ENCODE assay signal across 21 mouse cellular contexts in the genomic region with DNA sequence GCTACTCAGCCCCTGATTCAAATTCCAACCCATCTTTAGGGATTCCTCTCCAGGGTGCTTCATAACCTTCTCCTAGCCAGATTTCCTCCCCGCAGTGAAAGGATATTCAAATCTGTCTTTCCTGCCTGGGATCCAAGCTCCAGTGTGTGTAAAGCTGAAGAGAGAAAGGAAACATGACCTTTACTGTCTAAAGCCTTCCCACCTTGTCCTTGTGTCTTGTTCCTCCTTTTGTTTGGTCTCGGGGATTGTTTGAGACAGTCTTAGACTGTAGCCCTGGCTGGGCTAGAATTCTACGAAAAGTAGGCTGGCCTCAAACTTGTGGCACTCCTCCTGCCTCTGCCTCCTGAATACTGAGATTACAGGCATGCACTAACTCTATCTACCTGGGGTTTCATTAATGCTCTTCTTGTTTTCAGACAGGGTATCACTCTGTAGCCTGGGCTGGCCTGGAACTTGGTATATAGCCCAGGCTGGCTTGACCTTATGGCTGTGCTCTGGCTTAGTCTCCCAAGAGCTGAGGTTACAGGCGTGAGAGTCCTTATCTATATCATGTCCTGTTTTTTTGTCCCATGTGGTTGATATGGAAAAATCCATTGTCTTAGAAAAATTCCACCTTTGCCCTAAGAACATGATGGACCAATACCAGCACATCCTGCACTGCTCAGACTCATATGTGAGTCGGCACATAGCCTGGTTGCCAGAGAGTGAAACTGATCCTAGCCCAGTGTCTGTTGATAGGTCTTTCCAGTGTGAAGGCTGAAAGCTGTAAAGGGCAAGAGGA. TPM values are rescaled to one million over a fixed set of nuclear protein-coding genes. Genes with fewer than 3 reads are reported as not detected.
DNase-seq lines count a peak whose midpoint lies in the region; ATAC-seq lines count a peak whose summit lies in the region.
"Had no signal": no experiment of that assay in that cellular context is flagged by ENCODE, and none has a peak within 500 bp of the region (broad histone marks: within the 10 kb centered on the region; RNA-seq: fewer than 3 reads in every experiment).

No protein-coding gene starts in this region.

- peak; percentile 39; the same call in 1 of the 2 replicates for ATAC-seq in liver, embryonic 16.5 days (ENCODE audit: low read depth)
- ATAC-seq in heart, embryonic 13.5 days (ENCODE audit: extremely low read depth, insufficient number of reproducible peaks, low FRiP score, low TSS enrichment): no peak
- ATAC-seq in cerebellum, adult (ENCODE audit: insufficient number of reproducible peaks, low FRiP score, low TSS enrichment): no peak
- ATAC-seq: forebrain, postnatal 0 days; Patski had no signal

- no peaks in the 10 kb centered on the region for H3K9me3 ChIP-seq in liver, embryonic 16.5 days (replicated peaks; ENCODE audit: control insufficient read depth, low read length)
- H3K9me3 ChIP-seq in heart, embryonic 13.5 days: no peaks in the 10 kb centered on the region
- H3K9me3 ChIP-seq: embryonic facial prominence, embryonic 15.5 days; liver, embryonic 13.5 days; midbrain, embryonic 12.5 days; neural tube, embryonic 13.5 days had no signal

- no peak overlapping the region for H3K4me2 ChIP-seq in liver, embryonic 16.5 days (ENCODE audit: low read depth, low read length)
- no peak overlapping the region for H3K4me2 ChIP-seq in heart, embryonic 13.5 days
- H3K4me2 ChIP-seq: embryonic facial prominence, embryonic 15.5 days; hindbrain, embryonic 14.5 days; liver, embryonic 13.5 days; midbrain, embryonic 12.5 days; neural tube, embryonic 13.5 days had no signal

- 0 out of 2 replicates have a peak overlapping the region, but pooled peaks have one; percentile 29 for H3K27ac ChIP-seq in liver, embryonic 16.5 days (ENCODE audit: low read length)
- 0 out of 2 replicates have a peak overlapping the region, but pooled peaks have one; percentile 36 for H3K27ac ChIP-seq in heart, embryonic 13.5 days (replicated peaks)
- H3K27ac ChIP-seq: embryonic facial prominence, embryonic 15.5 days; hindbrain, embryonic 14.5 days; liver, embryonic 13.5 days; midbrain, embryonic 12.5 days; neural tube, embryonic 13.5 days had no signal

- H3K4me3 ChIP-seq in liver, embryonic 16.5 days (ENCODE audit: low read depth, low read length): no peak overlapping the region
- no peak overlapping the region for H3K4me3 ChIP-seq in heart, embryonic 13.5 days
- H3K4me3 ChIP-seq: embryonic facial prominence, embryonic 15.5 days; liver, embryonic 13.5 days; midbrain, embryonic 12.5 days; neural tube, embryonic 13.5 days had no signal

- H3K4me1 ChIP-seq in liver, embryonic 16.5 days (ENCODE audit: control insufficient read depth, low read depth, low read length): no peaks in the 10 kb centered on the region
- peaks cover 9% of the 10 kb centered on the region; the same call in 1 of the 2 replicates for H3K4me1 ChIP-seq in heart, embryonic 13.5 days
- H3K4me1 ChIP-seq: embryonic facial prominence, embryonic 15.5 days; liver, embryonic 13.5 days; midbrain, embryonic 12.5 days; neural tube, embryonic 13.5 days had no signal

- peak; percentile 94 for DNase-seq in heart, adult 11 months
- DNase-seq in heart, postnatal 25 days (ENCODE audit: low spot score): no peak
- DNase-seq in liver: no peak
- no peak for DNase-seq in urinary bladder, postnatal 36 days (ENCODE audit: low spot score in 2 of 2)
- DNase-seq: adrenal gland, postnatal 14 days; cerebellum, adult 11-12 months; cerebellum, postnatal 36 days; forebrain, postnatal 0 days; kidney, adult 8-10 months; kidney, postnatal 25 days; liver, embryonic 13.5 days; right cerebral cortex, adult 18-20 months; thymus, postnatal 14 days had no signal

- 51% methylated on average over 5 of the region's 5 CpGs for WGBS in liver, embryonic 16.5 days (ENCODE audit: insufficient replicate concordance)
- 66% methylated on average over 5 of the region's 5 CpGs for WGBS in heart, embryonic 13.5 days

- no peaks in the 10 kb centered on the region for H3K27me3 ChIP-seq in liver, embryonic 16.5 days (ENCODE audit: control insufficient read depth, insufficient read depth, low read depth, low read length)
- H3K27me3 ChIP-seq in heart, embryonic 13.5 days (replicated peaks): no peaks in the 10 kb centered on the region
- H3K27me3 ChIP-seq: embryonic facial prominence, embryonic 15.5 days; liver, embryonic 13.5 days; neural tube, embryonic 13.5 days; Patski had no signal

- no peaks in the 10 kb centered on the region for H3K36me3 ChIP-seq in liver, embryonic 16.5 days (ENCODE audit: control insufficient read depth, insufficient read depth)
- H3K36me3 ChIP-seq in heart, embryonic 13.5 days: peaks cover 77% of the 10 kb centered on the region
- H3K36me3 ChIP-seq: liver, embryonic 13.5 days; midbrain, embryonic 12.5 days; neural tube, embryonic 13.5 days had no signal

- intact Hi-C loops in heart, postnatal 25 days (cut with DNase I): no loop called here

- no peak overlapping the region for H3K9ac ChIP-seq in liver, embryonic 16.5 days (ENCODE audit: low read depth, low read length)
- H3K9ac ChIP-seq in heart, embryonic 13.5 days: no peak overlapping the region
- H3K9ac ChIP-seq: embryonic facial prominence, embryonic 15.5 days; forebrain, postnatal 0 days; hindbrain, embryonic 14.5 days; liver, embryonic 13.5 days; midbrain, embryonic 12.5 days; neural tube, embryonic 13.5 days had no signal

RNA-seq across cellular contexts. Expression of a gene that starts 22.9 kb away (rescaled TPM):
- 10 to 100 TPM; 84.4 to 96.1 TPM for total RNA-seq in heart, postnatal 25 days (2021)
- 2.0 TPM in 2 replicates for polyA plus RNA-seq in liver, embryonic 16.5 days (2015; fragmentation: Nextera tagmentation; extraction: Ambion mirVana)
- polyA plus RNA-seq in heart, embryonic 13.5 days (2015; fragmentation: Nextera tagmentation; extraction: Ambion mirVana): 41.3 and 43.1 TPM in 2 replicates

Comparison
In these comparisons a context has a peak if more than half of its experiments do, and no peak if none do; other contexts are left out.
1. RNA of a gene that starts 22.9 kb away (polyA plus RNA-seq): 41.3 to 43.1 TPM in heart, embryonic 13.5 days; 2.0 TPM in liver, embryonic 16.5 days; every median in the first group is over 10 times any median in the second.